Mouse (Mus musculus): Measurements from ENCODE around the gene Tmtc2.
"Not testable (repeated sequence)": the region's sequence is repeated elsewhere in the genome, so short reads cannot be mapped to it uniquely, and the experiment has no call there.

The Tmtc2 gene

GRCm38 (mm10) chr10:105280933-105281332, 293.3 kb downstream of the Tmtc2 start:
- TF ChIP-seq CTCF (conservative IDR thresholded peaks at IDR 0.05; ENCODE audit: low read length) (no peak), NANOG (IDR thresholded peaks at IDR 0.05; ENCODE audit: borderline replicate concordance, low read length) (no peak), POU5F1 (IDR thresholded peaks at IDR 0.05; ENCODE audit: borderline replicate concordance, low read length) (no peak)
- no peaks in the 10 kb centered on the region for H3K9me3 ChIP-seq (ENCODE audit: low read length)
- H3K36me3 ChIP-seq (ENCODE audit: insufficient read depth, low read length), result no peaks in the 10 kb centered on the region
- no peaks in the 10 kb centered on the region for H3K27me3 ChIP-seq (ENCODE audit: insufficient read depth, low read length)
- H3K4me1 ChIP-seq (replicated peaks; ENCODE audit: low read depth, low read length), result no peaks in the 10 kb centered on the region; the same call in 1 of the 2 replicates
- H3K4me3 ChIP-seq (replicated peaks; ENCODE audit: low read length), result no peak overlapping the region

- Histone ChIP-seq H3K36me3 (ENCODE audit: insufficient read depth, low read length) (no peaks in the 10 kb centered on the region), H3K4me3 (replicated peaks; ENCODE audit: low read length) (no peak overlapping the region), H3K9me3 (ENCODE audit: low read length) (no peaks in the 10 kb centered on the region), H3K27me3 (ENCODE audit: insufficient read depth, low read length) (no peaks in the 10 kb centered on the region), H3K4me1 (replicated peaks; ENCODE audit: low read depth, low read length) (no peaks in the 10 kb centered on the region)
- TF ChIP-seq NANOG (IDR thresholded peaks at IDR 0.05; ENCODE audit: borderline replicate concordance, low read length) (no peak), CTCF (conservative IDR thresholded peaks at IDR 0.05; ENCODE audit: low read length) (no peak), POU5F1 (IDR thresholded peaks at IDR 0.05; ENCODE audit: borderline replicate concordance, low read length) (no peak)
Observed at GRCm38 (mm10) chr10:105260053-105260452, 314.2 kb downstream of the Tmtc2 start.

DNA sequence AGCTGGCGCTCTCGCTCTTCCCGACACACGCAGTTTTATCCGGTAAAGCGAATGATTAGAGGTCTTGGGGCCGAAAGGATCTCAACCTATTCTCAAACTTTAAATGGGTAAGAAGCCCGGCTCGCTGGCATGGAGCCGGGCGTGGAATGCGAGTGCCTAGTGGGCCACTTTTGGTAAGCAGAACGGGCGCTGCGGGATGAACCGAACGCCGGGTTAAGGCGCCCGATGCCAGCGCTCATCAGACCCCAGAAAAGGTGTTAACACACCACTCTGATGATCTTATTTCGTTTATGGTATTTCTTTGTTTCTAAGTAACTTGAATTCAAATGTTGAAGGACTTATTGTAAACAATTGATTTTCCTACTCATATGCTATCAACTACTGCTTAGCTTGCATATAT, 336.0 kb downstream of the Tmtc2 start:
- H3K27me3 ChIP-seq (ENCODE audit: insufficient read depth, low read length); H3K4me1 ChIP-seq (replicated peaks; ENCODE audit: low read depth, low read length); H3K36me3 ChIP-seq (ENCODE audit: insufficient read depth, low read length); H3K4me3 ChIP-seq (replicated peaks; ENCODE audit: low read length); H3K9me3 ChIP-seq (ENCODE audit: low read length): not testable (repeated sequence)

GRCm38 (mm10) chr10:105232864-105233263, 341.4 kb downstream of the Tmtc2 start:
- no peak overlapping the region for H3K4me3 ChIP-seq (replicated peaks; ENCODE audit: low read length)
- H3K4me1 ChIP-seq (replicated peaks; ENCODE audit: low read depth, low read length), result no peaks in the 10 kb centered on the region
- no peaks in the 10 kb centered on the region for H3K36me3 ChIP-seq (ENCODE audit: insufficient read depth, low read length)
- H3K9me3 ChIP-seq (ENCODE audit: low read length), result no peaks in the 10 kb centered on the region
- no peaks in the 10 kb centered on the region for H3K27me3 ChIP-seq (ENCODE audit: insufficient read depth, low read length)
- TF ChIP-seq POU5F1 (IDR thresholded peaks at IDR 0.05; ENCODE audit: borderline replicate concordance, low read length), result no peak
- TF ChIP-seq CTCF (conservative IDR thresholded peaks at IDR 0.05; ENCODE audit: low read length), result no peak
- TF ChIP-seq NANOG (IDR thresholded peaks at IDR 0.05; ENCODE audit: borderline replicate concordance, low read length), result no peak

DNA sequence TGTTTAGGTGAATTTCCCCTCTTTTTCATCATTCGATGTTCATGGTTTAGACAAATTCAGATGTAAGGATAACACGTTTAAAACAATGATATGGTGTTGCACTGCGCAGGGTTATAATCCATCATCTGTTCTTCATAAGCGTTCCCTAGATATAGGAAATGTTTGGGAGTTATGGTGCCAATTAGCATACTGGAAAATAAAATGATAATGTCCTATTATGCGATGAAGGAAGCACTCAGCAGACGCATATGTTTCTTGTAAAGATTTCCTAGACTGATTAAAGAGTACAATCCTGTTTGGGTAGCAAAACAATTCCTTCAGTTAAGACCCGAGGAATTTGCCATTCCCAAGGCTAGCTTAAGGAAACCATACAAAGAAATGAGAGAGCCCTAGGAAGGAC, 343.8 kb downstream of the Tmtc2 start:
- TF ChIP-seq NANOG (IDR thresholded peaks at IDR 0.05; ENCODE audit: borderline replicate concordance, low read length) (no peak), POU5F1 (IDR thresholded peaks at IDR 0.05; ENCODE audit: borderline replicate concordance, low read length) (no peak), CTCF (conservative IDR thresholded peaks at IDR 0.05; ENCODE audit: low read length) (no peak)
- no peaks in the 10 kb centered on the region for H3K36me3 ChIP-seq (ENCODE audit: insufficient read depth, low read length)
- no peaks in the 10 kb centered on the region for H3K9me3 ChIP-seq (ENCODE audit: low read length)
- no peaks in the 10 kb centered on the region for H3K27me3 ChIP-seq (ENCODE audit: insufficient read depth, low read length)
- H3K4me3 ChIP-seq (replicated peaks; ENCODE audit: low read length), result no peak overlapping the region
- H3K4me1 ChIP-seq (replicated peaks; ENCODE audit: low read depth, low read length), result no peaks in the 10 kb centered on the region

DNA sequence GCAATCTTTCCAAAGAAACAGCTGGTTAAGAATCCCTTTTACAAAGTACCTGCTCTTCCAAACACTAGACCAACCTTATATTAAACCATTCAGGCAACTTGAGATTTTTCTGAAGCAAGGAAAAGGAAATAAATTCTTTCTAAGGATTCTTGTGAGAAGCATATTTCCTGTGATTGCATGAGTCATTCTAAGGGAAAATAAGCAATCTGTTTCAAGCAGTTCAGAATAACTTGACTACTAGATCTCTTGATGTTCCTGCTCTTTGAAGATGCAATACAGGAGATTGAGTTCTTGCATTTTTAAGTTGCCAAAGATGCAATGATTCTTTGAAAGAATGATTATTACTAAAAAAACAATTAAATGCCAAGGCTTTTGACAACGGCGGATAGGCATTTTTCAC, 345.6 kb downstream of the Tmtc2 start:
- H3K9me3 ChIP-seq (ENCODE audit: low read length), result no peaks in the 10 kb centered on the region
- H3K36me3 ChIP-seq (ENCODE audit: insufficient read depth, low read length), result no peaks in the 10 kb centered on the region
- H3K27me3 ChIP-seq (ENCODE audit: insufficient read depth, low read length), result no peaks in the 10 kb centered on the region
- TF ChIP-seq POU5F1 (IDR thresholded peaks at IDR 0.05; ENCODE audit: borderline replicate concordance, low read length), result no peak
- TF ChIP-seq NANOG (IDR thresholded peaks at IDR 0.05; ENCODE audit: borderline replicate concordance, low read length), result no peak
- no peak for TF ChIP-seq CTCF (conservative IDR thresholded peaks at IDR 0.05; ENCODE audit: low read length)
- H3K4me3 ChIP-seq (replicated peaks; ENCODE audit: low read length), result no peak overlapping the region
- no peaks in the 10 kb centered on the region for H3K4me1 ChIP-seq (replicated peaks; ENCODE audit: low read depth, low read length)

DNA sequence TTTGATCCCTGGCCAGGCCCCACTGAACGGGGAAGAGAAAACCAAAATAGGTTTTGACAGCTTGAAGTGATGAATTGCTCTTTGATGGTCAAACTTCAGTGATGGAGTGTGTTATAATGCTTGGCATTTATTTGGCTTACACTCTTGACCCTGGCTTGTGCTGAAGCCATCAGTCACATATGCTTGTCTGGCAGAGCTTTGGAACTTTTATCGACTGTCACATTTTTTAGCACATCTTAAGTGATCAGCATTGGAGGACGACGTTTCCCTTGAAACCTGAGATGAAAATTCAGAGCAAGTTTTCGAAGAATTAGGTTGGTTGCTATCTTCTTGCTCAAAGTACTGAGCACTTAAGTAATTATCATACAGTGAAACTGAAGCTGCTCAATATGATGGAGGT, 346.6 kb downstream of the Tmtc2 start:
- Histone ChIP-seq H3K36me3 (ENCODE audit: insufficient read depth, low read length) (no peaks in the 10 kb centered on the region), H3K27me3 (ENCODE audit: insufficient read depth, low read length) (no peaks in the 10 kb centered on the region), H3K9me3 (ENCODE audit: low read length) (no peaks in the 10 kb centered on the region), H3K4me1 (replicated peaks; ENCODE audit: low read depth, low read length) (no peaks in the 10 kb centered on the region), H3K4me3 (replicated peaks; ENCODE audit: low read length) (no peak overlapping the region)
- TF ChIP-seq CTCF (conservative IDR thresholded peaks at IDR 0.05; ENCODE audit: low read length), result no peak
- TF ChIP-seq POU5F1 (IDR thresholded peaks at IDR 0.05; ENCODE audit: borderline replicate concordance, low read length), result no peak
- TF ChIP-seq NANOG (IDR thresholded peaks at IDR 0.05; ENCODE audit: borderline replicate concordance, low read length), result no peak

DNA sequence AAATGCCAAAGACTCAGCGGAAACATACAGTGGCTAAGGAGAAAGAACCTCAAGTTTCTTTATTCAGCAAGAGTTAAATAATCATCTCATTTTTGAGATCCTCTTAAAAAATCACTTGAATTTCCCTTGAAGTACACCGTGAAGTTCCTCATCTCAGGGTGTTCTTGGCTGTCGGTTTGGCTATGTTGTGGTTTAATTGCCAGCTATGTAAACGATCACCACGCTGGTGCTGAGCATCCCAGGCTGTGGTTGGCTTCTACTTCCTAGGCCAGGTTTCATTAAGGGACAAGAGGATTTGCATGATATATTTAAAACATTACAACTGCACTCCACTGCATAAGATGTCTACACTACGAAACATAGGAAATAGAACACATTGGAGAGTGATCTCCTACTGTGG, 348.5 kb downstream of the Tmtc2 start:
- no peaks in the 10 kb centered on the region for H3K4me1 ChIP-seq (replicated peaks; ENCODE audit: low read depth, low read length)
- H3K9me3 ChIP-seq (ENCODE audit: low read length), result no peaks in the 10 kb centered on the region
- no peaks in the 10 kb centered on the region for H3K36me3 ChIP-seq (ENCODE audit: insufficient read depth, low read length)
- H3K4me3 ChIP-seq (replicated peaks; ENCODE audit: low read length), result no peak overlapping the region
- TF ChIP-seq POU5F1 (IDR thresholded peaks at IDR 0.05; ENCODE audit: borderline replicate concordance, low read length), result no peak
- TF ChIP-seq CTCF (conservative IDR thresholded peaks at IDR 0.05; ENCODE audit: low read length), result no peak
- TF ChIP-seq NANOG (IDR thresholded peaks at IDR 0.05; ENCODE audit: borderline replicate concordance, low read length), result no peak
- H3K27me3 ChIP-seq (ENCODE audit: insufficient read depth, low read length), result no peaks in the 10 kb centered on the region

GRCm38 (mm10) chr10:105222904-105223303, 351.3 kb downstream of the Tmtc2 start:
- no peaks in the 10 kb centered on the region for H3K9me3 ChIP-seq (ENCODE audit: low read length)
- no peak overlapping the region for H3K4me3 ChIP-seq (replicated peaks; ENCODE audit: low read length)
- H3K27me3 ChIP-seq (ENCODE audit: insufficient read depth, low read length), result no peaks in the 10 kb centered on the region
- H3K4me1 ChIP-seq (replicated peaks; ENCODE audit: low read depth, low read length), result no peaks in the 10 kb centered on the region
- TF ChIP-seq NANOG (IDR thresholded peaks at IDR 0.05; ENCODE audit: borderline replicate concordance, low read length) (no peak), POU5F1 (IDR thresholded peaks at IDR 0.05; ENCODE audit: borderline replicate concordance, low read length) (no peak), CTCF (conservative IDR thresholded peaks at IDR 0.05; ENCODE audit: low read length) (no peak)
- no peaks in the 10 kb centered on the region for H3K36me3 ChIP-seq (ENCODE audit: insufficient read depth, low read length)
